Mouse (Mus musculus): ENCODE data around the gene Shisal1. TPM values are rescaled to one million over a fixed set of nuclear protein-coding genes. Genes with fewer than 3 reads are reported as not detected.

The Shisal1 gene
- polyA plus RNA-seq, 1 experiment from 2014 or later: 0.74 TPM

DNA sequence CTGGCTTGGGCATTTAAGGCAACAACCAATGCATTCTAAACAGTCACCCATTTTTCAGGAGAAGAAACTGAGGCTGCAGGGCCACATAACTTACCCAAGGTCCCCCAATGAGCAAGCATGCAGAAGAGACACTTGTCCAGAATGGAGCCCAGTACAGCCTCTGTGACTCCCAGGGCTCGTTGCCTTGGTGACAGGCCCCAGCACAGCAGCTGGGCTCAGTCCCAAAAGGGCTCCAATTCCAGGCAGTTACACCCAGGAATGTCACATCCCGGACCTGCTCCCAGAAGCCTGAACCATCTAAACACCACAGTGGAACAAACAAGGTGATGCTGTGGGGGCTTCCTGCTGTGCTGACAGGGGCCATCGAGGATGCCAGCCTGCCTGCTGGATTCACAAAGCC is 6.1 kb downstream of the Shisal1 start:
- Histone ChIP-seq H3K4me3 (ENCODE audit: low read length) (no peak overlapping the region), H3K9me3 (ENCODE audit: control insufficient read depth, low read length) (no peaks in the 10 kb centered on the region), H3K27ac (ENCODE audit: low read length) (no peak overlapping the region), H3K27me3 (ENCODE audit: control insufficient read depth, insufficient read depth, low read depth, low read length) (peaks cover 18% of the 10 kb centered on the region), H3K4me1 (replicated peaks; ENCODE audit: control insufficient read depth, insufficient read depth, low read length) (0 out of 2 replicates have a peak, but pooled peaks cover under 1% of the 10 kb centered on the region), H3K36me3 (ENCODE audit: control insufficient read depth, insufficient read depth, low read length) (no peaks in the 10 kb centered on the region), H3K9ac (ENCODE audit: low read length) (no peak overlapping the region), H3K4me2 (ENCODE audit: low read depth, low read length) (no peak overlapping the region)
- ATAC-seq (ENCODE audit: low read depth): 0 out of 2 replicates have a peak, but pooled peaks have one; percentile 20
- 22% methylated on average over 3 of the region's 3 CpGs for WGBS

DNA sequence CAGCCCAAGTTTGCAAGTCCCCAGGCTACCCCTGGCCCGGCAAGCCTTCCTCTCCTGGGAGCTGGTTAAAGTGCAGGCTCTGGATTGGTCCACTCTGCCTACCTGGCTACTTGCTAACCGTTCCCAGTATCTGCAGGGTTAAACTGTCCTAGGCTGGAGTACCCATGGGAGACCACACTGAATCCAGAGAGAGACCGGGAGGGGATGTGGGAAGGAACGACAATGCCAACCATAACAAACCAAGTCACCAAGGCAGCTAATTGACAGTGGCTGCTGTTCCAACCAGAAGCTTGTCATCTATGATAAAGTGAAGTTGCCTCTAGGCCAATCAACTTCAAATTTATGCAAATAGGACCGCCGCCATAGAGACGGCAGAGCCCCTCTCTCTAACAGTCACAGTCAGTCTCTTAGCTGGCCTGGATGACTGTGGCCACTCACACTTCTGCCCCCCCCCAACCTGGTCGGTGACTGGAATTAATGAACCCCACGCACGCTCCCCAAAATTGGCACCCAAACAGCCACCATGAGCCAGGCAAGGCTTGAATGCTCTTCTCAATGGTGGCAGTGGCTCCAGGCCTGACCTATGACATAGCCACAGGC is 13.2 kb downstream of the Shisal1 start:
- 71% methylated on average over 10 of the region's 10 CpGs for WGBS
- Histone ChIP-seq H3K9ac (ENCODE audit: low read length) (no peak overlapping the region), H3K4me2 (ENCODE audit: low read depth, low read length) (no peak overlapping the region), H3K27ac (ENCODE audit: low read length) (no peak overlapping the region), H3K36me3 (ENCODE audit: control insufficient read depth, insufficient read depth, low read length) (no peaks in the 10 kb centered on the region), H3K9me3 (ENCODE audit: control insufficient read depth, low read length) (no peaks in the 10 kb centered on the region), H3K27me3 (ENCODE audit: control insufficient read depth, insufficient read depth, low read depth, low read length) (no peaks in the 10 kb centered on the region), H3K4me3 (ENCODE audit: low read length) (no peak overlapping the region), H3K4me1 (replicated peaks; ENCODE audit: control insufficient read depth, insufficient read depth, low read length) (no peaks in the 10 kb centered on the region)
- ATAC-seq (ENCODE audit: low read depth): no peak

DNA sequence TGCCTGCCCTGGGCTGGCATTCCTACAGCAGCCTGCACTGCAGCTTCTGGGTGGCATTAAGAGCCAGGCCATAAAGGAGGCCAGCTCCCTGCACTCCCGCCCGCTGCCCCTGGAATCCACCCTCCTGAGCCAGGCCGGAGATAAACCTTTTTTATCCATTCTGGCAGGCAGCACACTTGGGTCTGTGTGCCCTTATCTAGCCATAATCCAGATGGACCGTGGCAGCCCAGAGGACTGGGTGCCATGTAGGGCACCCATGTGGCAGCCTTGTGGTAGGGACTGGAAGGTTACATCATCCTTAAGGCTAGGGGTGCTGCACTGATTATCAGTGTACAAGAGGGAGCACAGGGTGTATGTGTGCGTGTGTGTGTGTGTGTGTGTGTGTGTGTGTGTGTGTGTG is 16.4 kb downstream of the Shisal1 start:
- Histone ChIP-seq H3K9ac (ENCODE audit: low read length) (no peak overlapping the region), H3K27ac (ENCODE audit: low read length) (no peak overlapping the region), H3K27me3 (ENCODE audit: control insufficient read depth, insufficient read depth, low read depth, low read length) (no peaks in the 10 kb centered on the region), H3K9me3 (ENCODE audit: control insufficient read depth, low read length) (no peaks in the 10 kb centered on the region), H3K36me3 (ENCODE audit: control insufficient read depth, insufficient read depth, low read length) (no peaks in the 10 kb centered on the region), H3K4me2 (ENCODE audit: low read depth, low read length) (no peak overlapping the region), H3K4me1 (replicated peaks; ENCODE audit: control insufficient read depth, insufficient read depth, low read length) (no peaks in the 10 kb centered on the region), H3K4me3 (ENCODE audit: low read length) (no peak overlapping the region)
- whole genome bisulfite sequencing: 78% methylated on average over 5 of the region's 5 CpGs
- ATAC-seq (ENCODE audit: low read depth): no peak

DNA sequence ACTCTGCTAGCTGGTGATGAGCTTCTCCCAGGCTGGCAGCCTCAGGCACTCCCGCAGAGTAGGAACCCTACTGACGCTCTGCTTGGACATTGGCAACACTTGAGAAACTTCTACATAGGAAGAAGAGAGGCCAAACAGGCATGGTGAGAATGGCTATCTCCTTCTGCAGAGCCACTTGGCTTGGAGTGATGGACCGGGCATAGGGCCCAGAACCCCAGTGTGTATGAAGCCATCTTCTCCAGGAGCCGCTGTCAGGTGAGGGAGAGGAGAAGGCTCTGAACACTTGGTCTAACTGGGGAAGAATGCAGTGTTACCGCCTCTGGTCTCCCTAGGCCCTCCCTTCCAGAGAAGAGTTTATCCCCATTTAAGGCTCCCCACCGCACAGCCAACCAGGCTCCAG is 19.3 kb downstream of the Shisal1 start:
- H3K4me2 ChIP-seq (ENCODE audit: low read depth, low read length): no peak overlapping the region
- no peak overlapping the region for H3K9ac ChIP-seq (ENCODE audit: low read length)
- ATAC-seq (ENCODE audit: low read depth): no peak
- no peaks in the 10 kb centered on the region for H3K36me3 ChIP-seq (ENCODE audit: control insufficient read depth, insufficient read depth, low read length)
- H3K4me3 ChIP-seq (ENCODE audit: low read length): no peak overlapping the region
- H3K4me1 ChIP-seq (replicated peaks; ENCODE audit: control insufficient read depth, insufficient read depth, low read length): no peaks in the 10 kb centered on the region
- H3K27me3 ChIP-seq (ENCODE audit: control insufficient read depth, insufficient read depth, low read depth, low read length): no peaks in the 10 kb centered on the region
- 78% methylated on average over 6 of the region's 6 CpGs for WGBS
- H3K9me3 ChIP-seq (ENCODE audit: control insufficient read depth, low read length): no peaks in the 10 kb centered on the region
- H3K27ac ChIP-seq (ENCODE audit: low read length): no peak overlapping the region

DNA sequence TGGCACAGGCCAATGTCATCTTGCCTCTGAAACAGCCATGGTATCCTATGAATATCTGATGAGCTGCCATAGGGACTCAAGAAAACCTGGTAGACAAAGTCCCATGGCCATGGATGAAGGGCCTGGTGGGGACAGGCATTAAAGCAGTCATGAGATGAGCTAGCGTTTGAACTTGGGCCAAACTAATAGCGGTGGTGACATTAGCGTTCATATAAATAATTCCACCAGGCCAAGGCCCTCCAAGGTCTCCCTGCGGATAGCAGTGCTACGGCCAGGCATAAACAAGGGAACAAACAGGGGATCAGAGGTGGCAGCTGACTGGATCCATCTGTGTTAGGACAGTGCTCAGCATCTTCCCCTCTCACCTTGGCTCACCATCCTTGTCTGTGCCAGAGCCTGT is 21.2 kb downstream of the Shisal1 start:
- Histone ChIP-seq H3K4me3 (ENCODE audit: low read length) (no peak overlapping the region), H3K27ac (ENCODE audit: low read length) (no peak overlapping the region), H3K9ac (ENCODE audit: low read length) (no peak overlapping the region), H3K9me3 (ENCODE audit: control insufficient read depth, low read length) (no peaks in the 10 kb centered on the region), H3K4me2 (ENCODE audit: low read depth, low read length) (no peak overlapping the region), H3K4me1 (replicated peaks; ENCODE audit: control insufficient read depth, insufficient read depth, low read length) (no peaks in the 10 kb centered on the region), H3K27me3 (ENCODE audit: control insufficient read depth, insufficient read depth, low read depth, low read length) (no peaks in the 10 kb centered on the region), H3K36me3 (ENCODE audit: control insufficient read depth, insufficient read depth, low read length) (no peaks in the 10 kb centered on the region)
- 43% methylated on average over 5 of the region's 5 CpGs for WGBS
- no peak; the same call in 1 of the 2 replicates for ATAC-seq (ENCODE audit: low read depth)

DNA sequence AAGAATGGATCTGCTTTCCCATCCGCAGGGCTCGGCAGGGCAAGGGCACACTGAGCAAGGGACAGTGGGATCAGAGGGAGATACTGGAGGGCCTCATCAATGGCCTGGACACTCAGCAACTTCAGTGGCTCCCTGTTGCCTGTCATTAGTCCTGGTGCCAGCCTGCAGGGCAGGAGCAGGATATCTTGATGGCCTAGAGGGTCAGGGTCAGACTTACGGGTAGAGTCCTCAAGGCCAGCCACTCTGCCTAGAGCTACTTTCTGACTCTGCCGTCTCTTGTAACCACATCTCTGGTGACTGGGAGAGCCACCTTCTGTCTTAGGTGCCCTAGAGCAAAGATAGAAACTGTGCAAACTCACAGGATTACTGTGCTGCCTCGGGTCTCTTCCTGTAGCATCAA is 23.1 kb downstream of the Shisal1 start:
- H3K9me3 ChIP-seq (ENCODE audit: control insufficient read depth, low read length): no peaks in the 10 kb centered on the region
- no peak overlapping the region for H3K27ac ChIP-seq (ENCODE audit: low read length)
- no peak overlapping the region for H3K4me3 ChIP-seq (ENCODE audit: low read length)
- H3K27me3 ChIP-seq (ENCODE audit: control insufficient read depth, insufficient read depth, low read depth, low read length): no peaks in the 10 kb centered on the region
- no peaks in the 10 kb centered on the region for H3K36me3 ChIP-seq (ENCODE audit: control insufficient read depth, insufficient read depth, low read length)
- H3K9ac ChIP-seq (ENCODE audit: low read length): no peak overlapping the region
- H3K4me1 ChIP-seq (replicated peaks; ENCODE audit: control insufficient read depth, insufficient read depth, low read length): no peaks in the 10 kb centered on the region
- 84% methylated on average over 5 of the region's 5 CpGs for WGBS
- H3K4me2 ChIP-seq (ENCODE audit: low read depth, low read length): no peak overlapping the region
- no peak for ATAC-seq (ENCODE audit: low read depth)

DNA sequence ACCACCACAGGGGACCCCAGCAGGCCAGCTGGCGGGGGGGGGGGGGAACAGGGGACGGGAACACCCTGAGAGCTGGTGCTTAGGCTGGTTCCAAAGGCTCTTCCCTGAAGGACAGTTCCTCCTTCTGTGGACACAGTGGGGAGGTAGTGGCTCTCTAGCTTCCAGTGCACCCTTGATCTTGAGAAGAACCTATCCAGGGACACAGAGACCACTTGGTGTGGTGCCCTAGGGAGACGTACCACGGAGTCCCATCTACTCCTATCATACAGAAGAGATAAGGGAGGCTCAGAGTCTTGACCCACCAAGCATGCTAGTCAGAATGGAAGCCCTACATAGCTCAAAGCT is 28.7 kb downstream of the Shisal1 start:
- Histone ChIP-seq H3K9me3 (ENCODE audit: control insufficient read depth, low read length) (no peaks in the 10 kb centered on the region), H3K4me2 (ENCODE audit: low read depth, low read length) (no peak overlapping the region), H3K4me3 (ENCODE audit: low read length) (no peak overlapping the region), H3K27me3 (ENCODE audit: control insufficient read depth, insufficient read depth, low read depth, low read length) (no peaks in the 10 kb centered on the region), H3K4me1 (replicated peaks; ENCODE audit: control insufficient read depth, insufficient read depth, low read length) (no peaks in the 10 kb centered on the region), H3K9ac (ENCODE audit: low read length) (no peak overlapping the region), H3K27ac (ENCODE audit: low read length) (no peak overlapping the region), H3K36me3 (ENCODE audit: control insufficient read depth, insufficient read depth, low read length) (no peaks in the 10 kb centered on the region)
- WGBS: 67% methylated on average over 2 of the region's 4 CpGs
- no peak for ATAC-seq (ENCODE audit: low read depth)

DNA sequence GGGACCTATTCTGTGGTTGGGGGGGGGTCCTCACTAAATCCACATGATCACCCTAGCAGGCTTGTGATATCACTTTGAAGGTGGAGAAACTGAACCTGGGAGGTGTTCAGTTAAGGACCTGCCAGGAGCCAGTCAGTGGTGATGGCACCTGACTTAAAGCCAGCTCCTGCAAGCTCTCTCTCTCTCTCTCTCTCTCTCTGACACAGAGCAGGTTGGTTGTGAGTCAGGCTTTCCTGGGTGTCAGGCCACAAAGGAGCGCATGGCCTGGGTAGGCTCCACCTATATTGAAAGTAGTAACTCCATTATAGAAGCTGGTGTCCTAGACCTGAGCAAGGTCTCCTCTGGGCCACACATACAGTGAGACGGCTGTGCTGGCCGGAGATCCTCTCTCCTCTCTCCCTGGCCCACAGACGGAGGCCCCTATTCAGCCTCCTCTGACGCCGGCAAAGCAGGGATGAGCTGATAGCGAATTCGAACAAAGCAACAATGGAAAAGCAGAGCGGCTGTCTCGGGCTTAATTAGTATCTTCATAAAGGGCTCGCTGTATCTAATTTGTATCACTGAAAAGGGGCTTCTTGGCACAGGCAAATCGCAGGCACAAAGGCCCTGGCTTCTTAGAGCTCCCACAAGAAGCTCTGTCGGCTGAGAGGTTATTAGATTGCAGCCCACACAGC is 29.2 kb downstream of the Shisal1 start:
- WGBS: 50% methylated on average over 13 of the region's 13 CpGs
- Histone ChIP-seq H3K36me3 (ENCODE audit: control insufficient read depth, insufficient read depth, low read length) (no peaks in the 10 kb centered on the region), H3K4me3 (ENCODE audit: low read length) (no peak overlapping the region), H3K27ac (ENCODE audit: low read length) (no peak overlapping the region), H3K27me3 (ENCODE audit: control insufficient read depth, insufficient read depth, low read depth, low read length) (no peaks in the 10 kb centered on the region), H3K9ac (ENCODE audit: low read length) (no peak overlapping the region), H3K9me3 (ENCODE audit: control insufficient read depth, low read length) (no peaks in the 10 kb centered on the region), H3K4me1 (replicated peaks; ENCODE audit: control insufficient read depth, insufficient read depth, low read length) (peaks cover 3% of the 10 kb centered on the region), H3K4me2 (ENCODE audit: low read depth, low read length) (no peak overlapping the region)
- no peak for ATAC-seq (ENCODE audit: low read depth)

DNA sequence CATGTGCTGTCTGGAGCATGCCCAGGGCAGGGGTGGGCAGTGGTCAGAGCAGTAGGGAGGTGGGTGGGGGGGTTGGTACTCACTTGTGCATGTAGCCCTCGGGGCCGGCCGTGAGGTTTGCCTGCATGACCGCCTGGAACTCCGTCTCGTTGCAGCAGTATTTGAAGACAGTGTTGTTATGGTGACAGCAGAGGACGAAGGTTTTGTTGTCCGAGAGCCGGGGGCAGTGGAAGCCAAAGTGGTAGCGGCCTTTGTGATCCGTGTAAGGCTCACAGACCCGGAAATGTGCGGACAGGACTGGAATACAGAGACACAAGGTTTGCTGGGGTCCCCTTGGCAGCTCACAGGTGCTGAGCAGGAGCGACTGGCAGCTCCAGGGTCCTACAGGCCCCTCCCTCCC is 29.9 kb downstream of the Shisal1 start:
- Histone ChIP-seq H3K27me3 (ENCODE audit: control insufficient read depth, insufficient read depth, low read depth, low read length) (no peaks in the 10 kb centered on the region), H3K36me3 (ENCODE audit: control insufficient read depth, insufficient read depth, low read length) (no peaks in the 10 kb centered on the region), H3K9me3 (ENCODE audit: control insufficient read depth, low read length) (no peaks in the 10 kb centered on the region), H3K4me3 (ENCODE audit: low read length) (no peak overlapping the region), H3K9ac (ENCODE audit: low read length) (no peak overlapping the region), H3K4me1 (replicated peaks; ENCODE audit: control insufficient read depth, insufficient read depth, low read length) (peaks cover 9% of the 10 kb centered on the region), H3K4me2 (ENCODE audit: low read depth, low read length) (no peak overlapping the region), H3K27ac (ENCODE audit: low read length) (no peak overlapping the region)
- ATAC-seq (ENCODE audit: low read depth): no peak
- 50% methylated on average over 14 of the region's 14 CpGs for WGBS
